Mouse (Mus musculus): ENCODE data around the gene Trmu.

Gene Trmu

DNA sequence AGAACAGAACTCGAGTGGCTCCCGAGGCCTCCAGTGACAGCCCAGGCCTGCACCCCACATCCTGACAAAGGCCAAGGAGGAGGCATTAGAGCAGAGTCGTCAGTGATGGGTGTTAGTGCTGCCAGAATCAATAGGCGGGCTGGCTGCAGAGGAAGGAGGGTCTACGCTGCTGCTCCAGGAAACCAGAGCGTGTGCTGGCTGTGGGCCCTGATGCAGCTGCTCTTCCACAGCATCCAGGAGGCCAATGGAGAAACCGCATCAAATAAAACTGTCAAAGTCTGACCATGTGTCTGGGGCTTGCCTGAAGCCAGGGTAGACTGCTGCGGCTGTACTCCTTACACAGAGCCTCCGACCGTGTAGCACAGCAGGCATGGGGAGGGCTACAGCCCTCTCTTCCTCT lies 18.0 kb downstream of the Trmu start:
- DNase-seq (ENCODE audit: low spot score in 2 of 2), result no peak

DNA sequence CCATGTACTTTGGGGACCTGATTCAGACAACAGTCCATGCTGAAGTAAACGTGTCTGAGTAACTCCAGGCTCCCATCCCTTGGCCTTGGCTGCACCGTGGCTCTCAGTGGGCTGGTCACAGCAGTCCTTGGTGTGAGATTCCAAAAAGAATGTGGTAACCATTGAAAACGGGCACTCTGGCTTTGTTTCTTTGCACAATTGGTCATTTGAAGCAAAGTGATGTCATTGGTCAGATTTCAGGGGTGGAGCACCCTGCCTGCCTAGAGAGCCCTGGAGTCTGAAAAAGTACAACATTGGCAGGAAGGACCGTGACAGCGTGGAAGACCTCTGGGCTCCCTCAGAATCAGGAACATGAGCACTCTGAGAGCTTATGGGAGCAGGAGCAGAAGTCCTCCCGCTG lies 20.3 kb downstream of the Trmu start:
- no peak for DNase-seq (ENCODE audit: low spot score in 2 of 2)

DNA sequence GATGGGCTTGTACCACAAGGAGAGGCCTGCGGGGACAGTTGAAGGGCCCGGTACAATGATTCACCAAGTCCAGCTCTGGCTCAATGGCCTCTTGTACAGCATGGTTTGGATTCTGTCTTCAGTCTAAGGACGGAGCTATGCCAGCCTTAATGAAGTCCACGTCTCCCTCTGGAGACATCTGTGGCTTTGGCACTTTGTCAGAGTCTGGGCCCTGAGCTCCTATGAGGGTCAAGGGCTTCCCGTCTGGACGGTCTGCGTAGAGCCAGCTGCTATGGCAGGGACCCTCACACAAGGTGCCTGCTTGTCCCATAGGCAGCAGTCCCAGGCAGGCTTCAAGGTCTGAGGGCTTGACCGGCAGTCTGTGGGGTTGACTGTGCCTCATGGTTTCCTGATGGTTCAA lies 21.2 kb downstream of the Trmu start:
- no peak for DNase-seq (ENCODE audit: low spot score in 2 of 2)

DNA sequence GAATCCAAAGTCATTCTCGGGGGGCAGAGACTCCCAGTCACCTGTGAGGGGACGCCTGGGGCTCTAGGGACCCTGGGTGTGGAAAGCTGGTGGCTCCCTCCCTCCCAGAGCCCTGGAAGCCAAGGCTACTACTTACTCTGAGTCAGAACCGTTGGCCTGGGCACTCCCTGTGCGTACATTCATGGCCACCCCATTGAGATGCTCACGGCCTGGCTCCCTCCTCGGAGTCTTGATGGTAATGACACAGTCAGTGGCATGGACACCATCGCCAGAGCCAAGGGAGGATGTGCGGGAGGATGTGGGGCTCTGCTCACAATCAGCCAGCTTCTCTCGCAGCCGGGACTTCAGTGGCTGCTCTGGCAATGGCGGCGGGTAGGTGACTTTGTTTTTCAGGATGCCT lies 21.7 kb downstream of the Trmu start:
- no peak for DNase-seq (ENCODE audit: low spot score in 2 of 2)

DNA sequence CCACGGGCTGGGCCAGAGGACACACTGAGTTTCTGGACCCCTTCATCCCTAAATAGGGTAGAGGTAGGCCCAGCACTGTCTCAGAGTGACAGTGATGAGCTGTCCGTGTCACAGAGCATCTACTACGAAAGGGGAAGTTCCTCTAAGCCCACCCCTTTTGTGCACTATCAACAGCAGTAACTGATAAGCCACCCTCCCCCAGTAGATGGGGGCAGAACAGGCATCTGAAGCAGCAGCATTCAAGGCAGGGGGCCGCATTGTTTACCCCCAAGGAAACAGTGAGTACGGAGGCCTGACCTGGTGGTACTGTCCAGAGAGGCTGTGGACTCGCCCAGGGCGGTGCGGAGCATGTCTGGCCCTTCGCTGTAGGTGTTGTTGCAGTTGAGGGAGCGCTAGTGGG lies 23.4 kb downstream of the Trmu start:
- no peak for DNase-seq (ENCODE audit: low spot score in 2 of 2)

DNA sequence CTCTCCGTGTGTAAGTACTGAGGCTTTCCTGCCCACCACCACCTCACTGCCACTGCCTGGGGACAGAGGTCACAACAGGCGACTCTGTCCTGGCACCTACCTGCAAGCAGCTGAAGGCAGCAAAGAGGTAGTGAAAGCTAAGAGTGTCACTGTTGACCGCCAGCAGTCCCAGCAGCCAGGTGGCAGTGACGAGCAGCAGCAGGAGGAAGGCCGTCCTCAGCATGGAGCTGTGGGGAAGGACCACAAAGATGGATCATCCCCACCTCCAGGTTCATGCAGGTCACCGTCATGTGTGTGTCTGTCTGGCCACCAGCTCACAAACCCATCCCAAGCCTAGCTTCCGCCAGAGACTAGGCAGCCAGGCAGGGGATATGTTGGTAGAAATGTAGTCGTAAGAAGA lies 24.7 kb downstream of the Trmu start:
- DNase-seq (ENCODE audit: low spot score in 2 of 2), result no peak

DNA sequence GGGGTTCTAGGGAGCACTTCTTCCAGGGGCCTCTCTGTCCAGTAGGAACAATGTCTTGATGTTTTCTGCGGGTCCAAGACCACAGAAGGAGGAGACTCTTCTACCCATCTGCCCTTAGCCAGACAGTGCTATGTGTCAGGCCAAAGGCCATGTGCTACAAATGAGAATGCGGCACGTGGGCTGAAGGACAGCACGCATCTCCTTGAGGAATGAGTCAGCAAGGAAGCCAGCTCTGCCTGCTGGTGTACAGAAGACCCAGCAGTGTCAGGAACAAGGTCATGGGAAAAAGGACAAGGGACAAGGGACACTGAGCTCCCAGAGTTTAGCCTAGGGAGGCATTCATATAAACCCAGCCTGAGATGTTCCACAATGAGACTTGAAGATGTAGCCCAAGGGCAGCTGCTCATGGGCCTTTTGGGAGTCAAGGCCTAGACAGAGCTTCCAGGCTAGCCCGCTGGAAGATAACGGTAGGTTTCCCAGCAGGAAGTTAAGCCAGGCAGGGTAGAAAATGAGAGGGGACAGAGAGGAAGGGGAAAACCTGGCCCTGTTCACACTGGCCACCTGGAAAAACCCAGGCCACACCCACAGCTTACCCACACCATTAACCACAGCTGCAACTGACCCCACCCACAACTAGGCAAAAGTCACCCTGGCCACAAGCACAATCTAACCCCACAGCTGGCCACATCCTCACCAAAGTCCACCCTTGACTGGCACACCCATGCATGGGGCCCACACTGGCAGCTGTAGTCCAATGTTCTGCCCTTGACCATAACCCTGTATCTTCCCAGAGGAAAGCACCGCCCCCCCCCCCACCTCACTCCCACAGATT lies 29.8 kb downstream of the Trmu start:
- no peak for DNase-seq (ENCODE audit: low spot score in 2 of 2)

DNA sequence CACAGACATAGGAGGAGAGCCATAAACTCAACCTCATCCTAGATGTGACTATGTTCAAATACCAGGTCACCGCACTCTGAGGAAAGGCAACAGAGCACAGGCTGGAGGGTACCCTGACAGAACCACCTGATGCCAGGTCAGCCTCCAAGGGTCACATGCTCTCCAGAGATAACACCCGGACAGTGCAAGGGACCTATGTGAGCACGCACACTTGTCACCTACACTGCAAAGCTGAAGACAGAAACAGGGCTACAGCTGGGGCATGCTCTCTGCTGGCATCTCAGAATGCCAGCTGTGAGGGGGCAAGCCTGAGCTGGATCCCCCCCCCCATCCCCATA lies 30.3 kb downstream of the Trmu start:
- DNase-seq (ENCODE audit: low spot score in 2 of 2), result no peak

DNA sequence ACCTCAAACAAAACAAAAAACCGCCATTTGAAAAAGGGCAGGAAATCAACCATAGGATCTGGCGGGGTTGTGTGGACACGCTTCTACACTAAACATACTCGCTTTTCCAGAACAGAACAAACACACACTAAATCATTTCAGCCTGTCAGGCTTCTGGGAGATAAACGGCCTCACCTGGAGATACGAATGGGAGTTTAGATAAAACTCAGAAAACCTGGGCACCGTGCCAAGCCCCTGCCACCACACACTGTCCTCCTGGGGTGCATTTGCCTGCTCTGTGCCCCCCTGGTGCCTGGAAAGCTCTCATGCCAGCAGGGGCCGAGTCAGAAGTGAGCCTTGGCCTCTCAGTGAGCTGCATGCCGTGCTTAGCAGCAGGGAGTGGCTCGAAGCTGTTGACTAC lies 30.8 kb downstream of the Trmu start:
- no peak for DNase-seq (ENCODE audit: low spot score in 2 of 2)

DNA sequence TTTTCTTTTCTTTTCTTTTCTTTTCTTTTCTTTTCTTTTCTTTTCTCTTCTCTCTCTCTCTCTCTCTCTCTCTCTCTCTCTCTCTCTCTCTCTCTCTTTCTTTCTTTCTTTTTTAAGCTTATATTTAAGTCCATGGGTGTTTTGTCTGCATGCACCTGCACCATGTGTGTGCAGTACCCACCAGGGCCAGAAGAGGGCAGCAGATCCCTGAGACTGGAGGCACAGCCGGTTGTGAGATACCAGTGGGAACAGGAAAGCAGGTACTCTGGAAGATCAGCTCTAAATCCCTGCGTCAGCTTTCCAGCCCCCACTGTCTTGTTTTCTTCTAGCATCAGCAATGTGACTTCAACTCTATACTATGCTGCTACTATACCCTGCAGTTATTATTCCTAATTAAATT lies 34.5 kb downstream of the Trmu start:
- no peak for DNase-seq (ENCODE audit: low spot score in 2 of 2)

DNA sequence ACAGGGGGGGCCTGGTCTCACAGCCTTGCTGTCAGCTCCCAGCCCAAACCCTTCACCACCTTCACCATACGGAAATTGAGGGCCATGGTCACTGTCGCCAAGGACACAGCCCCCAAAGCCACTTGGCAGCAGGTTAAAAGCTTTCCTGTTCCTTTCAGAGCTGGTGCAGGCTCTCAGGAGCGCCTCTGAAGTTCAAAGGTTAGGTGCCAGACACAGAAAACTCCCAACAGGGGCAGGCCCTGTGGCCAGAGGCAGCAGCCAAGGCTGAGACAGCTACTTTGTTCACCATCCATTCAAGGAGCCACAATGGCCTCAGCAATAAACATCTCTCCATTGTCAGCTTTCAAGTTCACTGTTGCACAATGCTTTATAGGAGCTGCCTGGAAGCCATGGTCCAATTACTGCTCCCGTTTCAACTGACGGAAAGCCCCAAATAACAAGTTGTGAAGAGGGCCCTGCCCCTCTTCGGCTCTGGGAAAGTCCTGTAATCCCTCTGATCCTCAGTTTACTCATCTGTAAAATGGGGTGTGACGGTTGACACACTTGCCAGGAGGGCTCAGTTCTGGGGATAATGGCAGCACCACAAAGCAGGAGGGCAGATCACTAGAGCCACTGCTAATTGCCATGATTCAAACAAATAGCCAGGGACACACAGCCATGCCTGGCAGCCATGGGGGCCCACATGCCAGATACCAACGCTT lies 40.2 kb downstream of the Trmu start:
- DNase-seq (ENCODE audit: low spot score in 2 of 2), result no peak

DNA sequence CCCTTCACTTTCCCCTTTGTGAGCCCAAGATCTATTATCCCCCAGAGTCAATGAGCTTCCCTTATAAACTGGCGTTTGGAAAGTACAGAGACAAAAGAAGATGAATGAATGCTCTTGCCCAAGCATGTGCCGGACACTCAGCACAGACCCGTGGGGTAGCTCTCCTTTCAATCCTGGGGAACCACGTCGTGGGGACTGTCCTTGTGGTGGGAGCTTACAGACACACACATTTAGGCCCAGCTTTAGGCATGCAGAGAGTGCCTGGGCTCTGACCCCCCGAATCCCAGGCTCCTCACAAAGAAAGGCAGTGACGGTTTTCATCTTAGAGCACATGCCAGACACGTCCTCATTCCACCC lies 40.8 kb downstream of the Trmu start:
- no peak for DNase-seq (ENCODE audit: low spot score in 2 of 2)

DNA sequence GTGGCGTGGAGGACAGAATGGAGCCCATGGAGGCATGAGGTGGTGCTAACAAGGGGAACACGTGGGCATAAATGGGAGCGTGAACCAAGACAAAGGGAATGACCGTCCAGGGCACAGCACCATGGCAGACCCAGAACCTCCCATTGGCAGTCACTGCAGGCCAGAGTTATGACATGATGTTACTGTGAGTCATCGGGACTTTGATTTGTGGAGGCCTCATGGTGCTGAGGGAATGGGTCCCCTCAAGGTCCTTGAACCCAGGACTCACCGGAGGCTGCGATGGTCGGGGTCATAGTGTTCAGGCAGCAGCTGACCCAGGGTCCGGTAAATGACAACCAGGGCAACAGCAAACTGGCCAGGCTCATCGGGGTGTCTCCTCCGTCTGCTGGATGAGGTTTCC lies 42.7 kb downstream of the Trmu start:
- no peak for DNase-seq (ENCODE audit: low spot score in 2 of 2)

DNA sequence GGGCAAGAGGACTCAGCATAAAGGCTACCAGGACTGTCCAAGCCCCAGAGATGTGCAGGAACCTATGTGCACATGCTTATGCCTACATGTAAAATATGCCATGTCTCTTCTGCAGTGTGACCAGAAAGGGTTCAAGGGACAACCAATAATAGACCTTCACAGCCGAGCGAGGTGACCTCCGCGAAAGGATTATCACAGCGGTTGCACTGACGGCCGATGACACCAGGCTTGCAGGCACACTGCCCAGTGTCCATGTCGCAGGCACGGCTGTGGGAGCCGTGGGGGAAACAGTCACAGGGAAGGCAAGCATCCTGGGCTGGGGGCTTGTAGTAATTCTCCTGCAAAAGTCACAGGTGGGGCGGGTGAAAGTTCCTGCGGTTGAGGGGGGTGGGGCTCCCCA lies 49.0 kb downstream of the Trmu start:
- no peak for DNase-seq (ENCODE audit: low spot score in 2 of 2)

DNA sequence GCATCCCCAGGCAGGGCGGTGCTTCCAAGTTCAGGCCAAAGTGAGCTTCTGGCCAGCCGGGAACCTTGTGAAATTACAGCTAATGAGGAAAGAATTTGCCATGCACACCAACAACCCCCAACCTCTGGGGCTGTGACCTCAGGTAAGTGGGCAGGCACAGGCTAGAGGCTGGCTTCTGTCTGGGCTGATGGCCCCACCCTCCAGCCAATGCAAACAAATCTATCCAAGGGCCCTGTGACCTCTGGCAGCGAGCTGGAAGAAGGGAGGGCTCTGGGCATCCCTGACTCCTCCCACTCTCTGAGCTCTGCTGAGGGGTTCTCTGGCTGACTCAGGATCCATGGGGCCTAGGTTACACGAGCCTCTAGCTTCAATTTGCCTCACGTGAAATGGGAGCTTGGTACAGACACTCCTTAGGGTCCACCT lies 56.5 kb downstream of the Trmu start:
- DNase-seq (ENCODE audit: low spot score in 2 of 2), result no peak
